Mouse (Mus musculus): ENCODE results near the gene Mocs2. TPM values are rescaled to one million over a fixed set of nuclear protein-coding genes. Genes with fewer than 3 reads are reported as not detected.
A peak's percentile ranks its signal among the peaks of the same experiment; 100 is the strongest.

Mocs2 gene
- total RNA-seq (2021) = 100 to 1,000 TPM; 135 to 156 TPM
- long read RNA-seq, experiment 1, transcript Mocs2-207 (7 exons, 1,193 nt) = major isoform, 44 of 62 reads
- long read RNA-seq, experiment 1, transcript Mocs2-208 (6 exons, 1,855 nt) = minor isoform, 7 of 62 reads
- long read RNA-seq, experiment 1, partial matches to known transcripts = 2 of 62 reads
- long read RNA-seq, experiment 1, other reads (novel, unspliced or antisense) = 8 of 62 reads
- long read RNA-seq, experiment 2, transcript Mocs2-208 (6 exons, 1,855 nt) = minor isoform, 20 of 130 reads
- long read RNA-seq, experiment 2, transcript Mocs2-207 (7 exons, 1,193 nt) = major isoform, 75 of 130 reads
- long read RNA-seq, experiment 2, partial matches to known transcripts = 11 of 130 reads
- long read RNA-seq, experiment 2, other reads (novel, unspliced or antisense) = 18 of 130 reads

GRCm38 (mm10) chr13:114817751-114818360, at the start of gene Mocs2:
TSS of gene Mocs2 (plus strand) at chr13:114818236.
- DNase-seq (ENCODE audit: low spot score in 2 of 2) = peak; percentile 95 to 98

GRCm38 (mm10) chr13:114791511-114791910, 26.5 kb upstream of the Mocs2 start:
- no peak for DNase-seq (ENCODE audit: low spot score in 2 of 2)

GRCm38 (mm10) chr13:114793250-114794030, 24.6 kb upstream of the Mocs2 start:
- peak; percentile 40 to 58 for DNase-seq (ENCODE audit: low spot score in 2 of 2)

- DNase-seq (ENCODE audit: low spot score in 2 of 2) = no peak
Observed at GRCm38 (mm10) chr13:114801857-114802256, 16.2 kb upstream of the Mocs2 start.

- no peak for DNase-seq (ENCODE audit: low spot score in 2 of 2)
Observed at GRCm38 (mm10) chr13:114802971-114803370, 15.1 kb upstream of the Mocs2 start.

- no peak for DNase-seq (ENCODE audit: low spot score in 2 of 2)
Observed at GRCm38 (mm10) chr13:114809624-114810210, 8.3 kb upstream of the Mocs2 start.

- DNase-seq (ENCODE audit: low spot score in 2 of 2) = peak in 1 of 2 experiments; percentile 34
Observed at GRCm38 (mm10) chr13:114818513-114818912, 477 bp downstream of the Mocs2 start.

GRCm38 (mm10) chr13:114822871-114823270, 4.8 kb downstream of the Mocs2 start:
- no peak for DNase-seq (ENCODE audit: low spot score in 2 of 2)

- DNase-seq (ENCODE audit: low spot score in 2 of 2) = no peak
Observed at GRCm38 (mm10) chr13:114825377-114825855, 7.4 kb downstream of the Mocs2 start.

- DNase-seq (ENCODE audit: low spot score in 2 of 2) = no peak
Observed at GRCm38 (mm10) chr13:114831367-114831833, 13.4 kb downstream of the Mocs2 start.

GRCm38 (mm10) chr13:114832761-114833160, 14.7 kb downstream of the Mocs2 start:
- no peak for DNase-seq (ENCODE audit: low spot score in 2 of 2)

GRCm38 (mm10) chr13:114833351-114833750, 15.3 kb downstream of the Mocs2 start:
- no peak for DNase-seq (ENCODE audit: low spot score in 2 of 2)

- no peak for DNase-seq (ENCODE audit: low spot score in 2 of 2)
Observed at GRCm38 (mm10) chr13:114834580-114834979, 16.5 kb downstream of the Mocs2 start.

GRCm38 (mm10) chr13:114837061-114837460, 19.0 kb downstream of the Mocs2 start:
- no peak for DNase-seq (ENCODE audit: low spot score in 2 of 2)

GRCm38 (mm10) chr13:114838535-114838990, 20.5 kb downstream of the Mocs2 start:
- peak; percentile 47 to 58 for DNase-seq (ENCODE audit: low spot score in 2 of 2)

- DNase-seq (ENCODE audit: low spot score in 2 of 2) = no peak
Observed at GRCm38 (mm10) chr13:114839098-114839497, 21.1 kb downstream of the Mocs2 start.

- DNase-seq (ENCODE audit: low spot score in 2 of 2) = no peak
Observed at GRCm38 (mm10) chr13:114840545-114840944, 22.5 kb downstream of the Mocs2 start.

- DNase-seq (ENCODE audit: low spot score in 2 of 2) = no peak
Observed at GRCm38 (mm10) chr13:114843318-114843717, 25.3 kb downstream of the Mocs2 start.

- DNase-seq (ENCODE audit: low spot score in 2 of 2) = no peak
Observed at GRCm38 (mm10) chr13:114845804-114846203, 27.8 kb downstream of the Mocs2 start.

GRCm38 (mm10) chr13:114848945-114849344, 30.9 kb downstream of the Mocs2 start:
- no peak for DNase-seq (ENCODE audit: low spot score in 2 of 2)
